Mouse (Mus musculus) embryonic facial prominence, embryonic 10.5 days (tissue): ENCODE results near the gene Dpp9. TPM values are rescaled to one million over a fixed set of nuclear protein-coding genes. Genes with fewer than 3 reads are reported as not detected.
A peak's percentile ranks its signal among the peaks of the same experiment; 100 is the strongest.

ENCODE experiments used
- DNase-seq: peaks from one replicate; pipeline ENCODE4 v3.0.0-alpha.2; 2017; ENCODE audit warnings: low spot score
- H3K27ac ChIP-seq: fragments of 300-500 bp; sonication (generic); replicated peaks from 2 replicates; pipeline ENCODE4 v1.5.1; 2016; ENCODE audit warnings: mild to moderate bottlenecking
- H3K27me3 ChIP-seq: fragments of 300-500 bp; sonication (generic); replicated peaks from 2 replicates; pipeline ENCODE4 v1.6.1; 2016; ENCODE audit warnings: low read depth, mild to moderate bottlenecking; ENCODE audit not compliant: poor library complexity, severe bottlenecking
- H3K36me3 ChIP-seq: fragments of 300-500 bp; sonication (generic); replicated peaks from 2 replicates; pipeline ENCODE4 v1.6.1; 2016; ENCODE audit warnings: mild to moderate bottlenecking, moderate library complexity
- H3K4me1 ChIP-seq: fragments of 300-500 bp; sonication (generic); 2 replicates; pipeline ENCODE4 v1.6.1; 2016
- H3K4me3 ChIP-seq: fragments of 300-500 bp; sonication (generic); 2 replicates; pipeline ENCODE4 v1.5.1; 2016; ENCODE audit warnings: mild to moderate bottlenecking, moderate library complexity
- H3K9me3 ChIP-seq: fragments of 300-500 bp; sonication (generic); 2 replicates; pipeline ENCODE4 v1.6.1; 2016; ENCODE audit warnings: mild to moderate bottlenecking
- WGBS: fragments of 180-500 bp; shearing (Covaris S2); methylation state at CpG from one replicate; pipeline ENCODE4 v1.1.7; 2016; 5-methylcytosine and 5-hydroxymethylcytosine counted together
- polyA plus RNA-seq: library from polyadenylated mRNA; unstranded; fragments of >200 nt; fragmentation: Nextera tagmentation; extraction: Ambion mirVana; gene quantifications from 2 replicates; pipeline ENCODE4 v1.2.1, GENCODE M21; 2016

Gene Dpp9
- polyA plus RNA-seq, 1 experiment from 2014 or later: 48.3 TPM

- Histone ChIP-seq H3K4me3 (0 out of 2 replicates have a peak overlapping the region, but pooled peaks have one; percentile 11), H3K4me1 (peaks cover 26% of the 10 kb centered on the region), H3K9me3 (no peaks in the 10 kb centered on the region), H3K27me3 (no peaks in the 10 kb centered on the region), H3K27ac (peak overlapping the region; percentile 83), H3K36me3 (peaks cover 22% of the 10 kb centered on the region)
- 52% methylated on average over 6 of the region's 6 CpGs for WGBS
- peak; percentile 41 for DNase-seq
Measured at GRCm38 (mm10) chr17:56169830-56170229, 48.9 kb downstream of the Dpp9 start.

DNA sequence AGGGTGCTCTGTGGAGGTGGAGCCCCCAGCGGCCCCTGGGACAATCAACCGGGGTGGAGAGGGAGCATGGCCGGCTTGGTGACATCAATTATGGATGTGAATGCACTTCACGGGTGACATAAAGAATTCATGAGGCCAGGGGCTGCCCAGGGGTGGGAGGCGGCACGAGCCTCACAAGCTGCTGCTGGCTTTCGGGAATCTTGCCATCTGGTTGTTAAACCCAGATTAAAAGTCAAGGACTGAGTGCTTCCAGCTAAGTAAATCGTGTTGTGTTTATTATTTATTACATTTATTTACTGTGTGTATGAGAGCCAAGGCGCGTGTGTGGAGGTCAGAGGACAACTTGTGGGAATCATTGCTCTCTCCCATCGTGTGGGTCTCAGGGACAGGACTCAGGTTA, 53.0 kb downstream of the Dpp9 start:
- WGBS: 73% methylated on average over 11 of the region's 11 CpGs
- Histone ChIP-seq H3K4me3 (no peak overlapping the region), H3K9me3 (no peaks in the 10 kb centered on the region), H3K27ac (no peak overlapping the region), H3K4me1 (peaks cover 39% of the 10 kb centered on the region), H3K36me3 (no peaks in the 10 kb centered on the region), H3K27me3 (peaks cover 11% of the 10 kb centered on the region)
- DNase-seq: no peak

DNA sequence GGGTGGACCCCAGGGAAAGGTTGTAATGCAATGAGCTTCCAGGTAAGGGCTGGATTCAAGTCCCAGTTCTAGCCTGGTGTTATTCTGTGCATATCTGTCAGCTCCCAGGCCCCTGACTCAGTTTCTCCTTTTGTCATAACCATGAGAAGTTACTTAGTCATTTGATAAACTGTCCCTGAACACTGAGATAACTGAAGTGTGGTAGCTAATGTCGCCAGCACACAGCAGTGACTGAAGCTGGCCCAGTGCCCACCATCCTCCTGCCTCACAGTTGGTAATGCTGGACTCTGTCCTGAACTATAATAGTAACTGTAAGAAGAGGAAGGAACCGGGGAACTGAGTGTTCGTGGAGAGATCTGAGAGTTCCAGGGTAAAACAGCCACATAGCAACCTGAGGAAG, 54.2 kb downstream of the Dpp9 start:
- Histone ChIP-seq H3K27ac (no peak overlapping the region), H3K27me3 (peaks cover 16% of the 10 kb centered on the region), H3K9me3 (no peaks in the 10 kb centered on the region), H3K36me3 (no peaks in the 10 kb centered on the region), H3K4me3 (no peak overlapping the region), H3K4me1 (peaks cover 28% of the 10 kb centered on the region)
- 88% methylated on average over 3 of the region's 3 CpGs for WGBS
- DNase-seq: no peak

GRCm38 (mm10) chr17:56163523-56164102, 55.1 kb downstream of the Dpp9 start:
- no peaks in the 10 kb centered on the region for H3K36me3 ChIP-seq
- WGBS: 82% methylated on average over 6 of the region's 6 CpGs
- H3K9me3 ChIP-seq: no peaks in the 10 kb centered on the region
- no peak for DNase-seq
- H3K27ac ChIP-seq: no peak overlapping the region
- peaks cover 22% of the 10 kb centered on the region for H3K27me3 ChIP-seq
- 0 out of 2 replicates have a peak overlapping the region, but pooled peaks have one; percentile 62 for H3K4me3 ChIP-seq
- peaks cover 32% of the 10 kb centered on the region for H3K4me1 ChIP-seq

DNA sequence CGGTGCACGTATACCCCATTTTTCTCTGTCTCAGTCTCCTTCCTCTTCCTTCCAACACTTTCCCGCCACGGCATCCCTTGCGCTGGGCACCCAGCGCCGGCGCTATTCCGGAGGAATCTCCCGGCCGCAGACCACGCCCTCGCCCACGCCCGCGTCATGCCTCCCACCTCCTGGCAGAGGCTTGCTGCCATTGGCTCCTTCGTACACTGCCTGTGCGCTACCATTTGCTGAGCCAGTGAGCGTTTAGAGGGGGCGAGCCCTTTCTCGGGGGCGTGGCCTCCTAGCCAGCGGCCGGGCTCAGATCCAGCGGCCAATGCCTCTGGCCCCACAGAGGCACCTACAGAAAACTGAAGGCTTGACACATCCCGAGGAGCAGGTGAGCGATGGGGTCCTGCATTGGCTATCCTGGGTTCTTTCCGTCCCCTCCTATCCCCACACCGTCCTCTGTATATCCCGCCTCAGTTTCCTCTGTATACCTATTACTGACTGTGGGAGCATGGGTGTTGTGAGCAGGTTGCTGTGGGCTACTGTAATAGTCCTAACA, 56.4 kb downstream of the Dpp9 start, which contains the start of gene Tnfaip8l1:
TSS of gene Tnfaip8l1 (plus strand) at position 247 of the 544 bp plus-strand sequence.
- H3K36me3 ChIP-seq: no peaks in the 10 kb centered on the region
- H3K27ac ChIP-seq: peak within 1 kb of the TSS; percentile 76
- DNase-seq: peak; percentile 97
- peaks cover 32% of the 10 kb centered on the region for H3K4me1 ChIP-seq
- 1% methylated on average over 30 of the region's 30 CpGs for WGBS
- peaks cover 35% of the 10 kb centered on the region for H3K27me3 ChIP-seq
- peak within 1 kb of the TSS; percentile 62 for H3K4me3 ChIP-seq
- no peaks in the 10 kb centered on the region for H3K9me3 ChIP-seq

- Histone ChIP-seq H3K9me3 (no peaks in the 10 kb centered on the region), H3K4me3 (no peak overlapping the region; the same call in 1 of the 2 replicates), H3K36me3 (no peaks in the 10 kb centered on the region), H3K4me1 (peaks cover 29% of the 10 kb centered on the region), H3K27me3 (peaks cover 60% of the 10 kb centered on the region), H3K27ac (no peak overlapping the region)
- 3% methylated on average over 9 of the region's 9 CpGs for WGBS
- peak; percentile 83 for DNase-seq
Measured at GRCm38 (mm10) chr17:56159729-56160128, 59.0 kb downstream of the Dpp9 start.

GRCm38 (mm10) chr17:56153643-56154042, 65.1 kb downstream of the Dpp9 start:
- Histone ChIP-seq H3K27me3 (peaks cover 90% of the 10 kb centered on the region), H3K27ac (no peak overlapping the region), H3K9me3 (no peaks in the 10 kb centered on the region), H3K4me3 (no peak overlapping the region), H3K36me3 (no peaks in the 10 kb centered on the region), H3K4me1 (peaks cover 27% of the 10 kb centered on the region)
- DNase-seq: peak; percentile 61
- WGBS: 51% methylated on average over 9 of the region's 9 CpGs

- Histone ChIP-seq H3K27ac (no peak overlapping the region), H3K27me3 (peaks cover 91% of the 10 kb centered on the region), H3K9me3 (no peaks in the 10 kb centered on the region), H3K4me3 (no peak overlapping the region), H3K4me1 (peaks cover 35% of the 10 kb centered on the region), H3K36me3 (no peaks in the 10 kb centered on the region)
- no peak for DNase-seq
- WGBS: 47% methylated on average over 2 of the region's 2 CpGs
Measured at GRCm38 (mm10) chr17:56149897-56150296, 68.8 kb downstream of the Dpp9 start.

- peaks cover 27% of the 10 kb centered on the region for H3K4me1 ChIP-seq
- WGBS: 1% methylated on average over 30 of the region's 30 CpGs
- no peaks in the 10 kb centered on the region for H3K36me3 ChIP-seq
- H3K27ac ChIP-seq: no peak overlapping the region
- DNase-seq: no peak
- H3K27me3 ChIP-seq: peaks cover 92% of the 10 kb centered on the region
- no peaks in the 10 kb centered on the region for H3K9me3 ChIP-seq
- peak overlapping the region; percentile 45 for H3K4me3 ChIP-seq
Measured at GRCm38 (mm10) chr17:56148790-56149618, 69.7 kb downstream of the Dpp9 start.

DNA sequence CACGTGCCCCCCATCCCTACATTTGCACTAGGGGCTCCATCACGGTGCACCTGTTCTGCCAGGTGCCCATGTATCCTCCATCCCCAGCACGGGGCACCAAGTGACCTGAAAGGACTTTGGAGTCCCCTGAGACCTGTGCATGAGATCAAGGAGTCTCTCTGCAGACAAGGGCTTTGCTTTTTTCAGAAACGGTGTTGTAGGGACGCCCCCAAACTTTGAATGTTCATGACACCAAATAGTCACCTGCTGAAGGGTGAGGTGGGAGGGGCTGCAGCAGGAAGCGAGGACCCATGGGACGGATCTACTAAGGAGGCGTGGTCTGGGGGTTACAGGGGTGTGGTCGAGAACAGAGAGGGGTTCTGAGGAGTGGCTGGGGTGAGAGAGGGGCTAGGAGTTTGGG, 70.4 kb downstream of the Dpp9 start:
- peaks cover 92% of the 10 kb centered on the region for H3K27me3 ChIP-seq
- WGBS: 18% methylated on average over 9 of the region's 9 CpGs

DNA sequence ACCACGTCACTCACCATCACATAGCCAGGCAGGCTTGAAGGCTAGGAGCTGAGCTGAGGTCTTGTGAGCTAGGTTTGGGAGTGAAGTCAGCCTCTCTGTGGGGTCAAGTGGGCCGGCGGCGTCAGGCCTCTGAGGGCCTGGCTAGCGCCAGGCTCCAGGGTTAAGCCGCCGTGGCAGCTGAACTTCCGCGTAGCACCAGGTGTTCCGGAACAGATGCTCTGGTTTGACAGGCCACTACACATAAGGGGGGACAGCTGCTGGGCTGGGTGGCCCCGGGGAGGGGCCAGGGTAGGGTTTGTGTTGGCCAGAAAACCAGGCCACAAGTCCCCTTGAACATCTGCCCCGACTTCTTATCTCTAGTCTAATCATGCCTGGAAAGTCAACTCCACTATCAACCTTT, 71.3 kb downstream of the Dpp9 start:
- no peaks in the 10 kb centered on the region for H3K36me3 ChIP-seq
- H3K4me1 ChIP-seq: peaks cover 24% of the 10 kb centered on the region
- H3K27me3 ChIP-seq: peaks cover 93% of the 10 kb centered on the region
- no peak overlapping the region for H3K27ac ChIP-seq
- H3K9me3 ChIP-seq: no peaks in the 10 kb centered on the region
- DNase-seq: no peak
- no peak overlapping the region for H3K4me3 ChIP-seq
- WGBS: 60% methylated on average over 12 of the region's 12 CpGs

More for the DNA sequence above, 70.4 kb downstream of the Dpp9 start:
- no peaks in the 10 kb centered on the region for H3K36me3 ChIP-seq
- H3K27ac ChIP-seq: no peak overlapping the region
- H3K4me3 ChIP-seq: peak overlapping the region; percentile 45
- H3K9me3 ChIP-seq: no peaks in the 10 kb centered on the region
- peaks cover 20% of the 10 kb centered on the region for H3K4me1 ChIP-seq
- no peak for DNase-seq

DNA sequence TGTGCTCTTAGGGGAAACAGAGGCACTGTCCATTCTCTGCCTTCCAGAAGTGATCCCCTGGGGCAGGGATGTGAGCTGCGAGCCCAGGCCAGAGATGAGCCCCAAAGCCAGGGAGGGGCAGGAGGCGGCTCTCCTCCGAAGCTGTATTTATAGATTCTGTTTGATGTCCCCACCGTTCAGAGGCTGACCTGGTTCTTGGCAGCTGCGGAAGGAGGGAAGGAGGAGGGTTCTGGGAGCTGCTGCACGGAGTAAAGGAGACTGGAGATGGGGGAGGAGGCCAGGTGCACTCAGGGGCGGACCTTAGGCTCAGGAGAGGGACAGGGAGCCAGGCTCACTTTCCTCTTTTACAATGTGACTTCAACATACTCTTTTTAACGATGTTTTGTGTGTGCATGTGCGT, 72.6 kb downstream of the Dpp9 start:
- WGBS: 16% methylated on average over 9 of the region's 9 CpGs
- no peak overlapping the region for H3K4me3 ChIP-seq
- H3K27me3 ChIP-seq: peaks cover 100% of the 10 kb centered on the region

More for the DNA sequence above, 72.6 kb downstream of the Dpp9 start:
- Histone ChIP-seq H3K36me3 (no peaks in the 10 kb centered on the region), H3K9me3 (no peaks in the 10 kb centered on the region), H3K27ac (no peak overlapping the region), H3K4me1 (peaks cover 37% of the 10 kb centered on the region)
- DNase-seq: no peak
